Mouse (Mus musculus) olfactory bulb, adult 2 months (tissue): ENCODE results near the gene Gm49378.

Source experiments
- CTCF ChIP-seq: fragments of 200-500 bp; IDR thresholded peaks from 2 replicates; pipeline ENCODE4 v1.5.1; 2012; ENCODE audit warnings: low read depth, mild to moderate bottlenecking, low read length, moderate library complexity; ENCODE audit not compliant: insufficient read depth
- POLR2A ChIP-seq: fragments of 200-500 bp; IDR thresholded peaks from 2 replicates; pipeline ENCODE4 v1.6.1; 2012; ENCODE audit warnings: mild to moderate bottlenecking, low read depth, low read length, moderate library complexity; ENCODE audit not compliant: insufficient read depth

DNA sequence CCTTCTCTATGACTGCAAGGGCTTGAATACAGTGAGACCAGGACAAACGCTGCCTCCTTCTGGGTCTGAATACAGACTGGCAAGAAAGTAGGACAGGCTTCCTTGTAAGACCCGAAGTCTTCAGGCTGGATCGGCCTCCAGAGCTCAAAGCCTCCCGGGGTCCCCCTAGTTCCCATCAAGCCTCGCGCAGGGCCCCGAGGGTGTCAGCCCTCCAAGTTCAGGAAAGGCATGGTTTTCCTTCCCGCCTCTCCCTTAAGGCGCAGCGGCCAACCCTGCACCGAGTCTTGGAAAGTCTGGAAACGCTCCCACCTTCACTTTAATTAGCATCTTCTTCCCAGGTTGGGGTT lies 33.8 kb upstream of the Gm49378 start:
- TF ChIP-seq POLR2A: no peak
- TF ChIP-seq CTCF: no peak
